Mouse (Mus musculus): ENCODE results near the gene Cep83.

Cep83 gene

GRCm38 (mm10) chr10:94827890-94828733 lies 139.7 kb downstream of the Cep83 start:
- WGBS, result 93% methylated on average over 14 of the region's 14 CpGs

- 85% methylated on average over 7 of the region's 7 CpGs for WGBS
Measured at GRCm38 (mm10) chr10:94828734-94829230, 140.3 kb downstream of the Cep83 start.

- 12% methylated on average over 6 of the region's 6 CpGs for WGBS
Measured at GRCm38 (mm10) chr10:94829407-94829806, 141.0 kb downstream of the Cep83 start.

GRCm38 (mm10) chr10:94835874-94836273 lies 147.4 kb downstream of the Cep83 start:
- 90% methylated on average over 9 of the region's 9 CpGs for WGBS
